Mouse (Mus musculus) small intestine, adult 2 months (tissue): ENCODE results near the gene Accs. TPM values are rescaled to one million over a fixed set of nuclear protein-coding genes. Genes with fewer than 3 reads are reported as not detected.

Experiments
- H3K27ac ChIP-seq: fragments of 200-500 bp; 2 replicates; pipeline ENCODE4 v1.5.1; 2012; ENCODE audit warnings: low read depth, low read length, control low read depth, inconsistent platforms; ENCODE audit not compliant: insufficient read depth
- H3K27me3 ChIP-seq: fragments of 200-500 bp; 2 replicates; pipeline ENCODE4 v1.6.1; 2012; ENCODE audit warnings: mild to moderate bottlenecking, moderate library complexity, low read length, inconsistent platforms; ENCODE audit not compliant: control insufficient read depth, insufficient read depth
- H3K36me3 ChIP-seq: fragments of 200-500 bp; 2 replicates; pipeline ENCODE4 v1.6.1; 2012; ENCODE audit warnings: mild to moderate bottlenecking, low read length, control low read depth, inconsistent platforms; ENCODE audit not compliant: control insufficient read depth, insufficient read depth
- H3K4me1 ChIP-seq: fragments of 200-500 bp; 2 replicates; pipeline ENCODE4 v1.6.1; 2012; ENCODE audit warnings: low read length, inconsistent platforms, mixed read lengths; ENCODE audit not compliant: control insufficient read depth, insufficient read depth, insufficient read length
- H3K4me3 ChIP-seq: fragments of 200-500 bp; 2 replicates; pipeline ENCODE4 v1.5.1; 2012; ENCODE audit warnings: low read depth, mild to moderate bottlenecking, control low read depth, inconsistent platforms, low read length, moderate library complexity
- CTCF ChIP-seq: fragments of 200-500 bp; IDR thresholded peaks from 2 replicates; pipeline ENCODE4 v1.5.1; 2012; ENCODE audit warnings: low read depth, mild to moderate bottlenecking, control low read depth, inconsistent platforms, low read length, moderate library complexity, mixed read lengths; ENCODE audit not compliant: insufficient replicate concordance, insufficient read length; ENCODE audit errors: extremely low read depth
- POLR2A ChIP-seq: fragments of 200-500 bp; IDR thresholded peaks from 2 replicates; pipeline ENCODE4 v1.6.1; 2012; ENCODE audit warnings: low read depth, mild to moderate bottlenecking, control low read depth, inconsistent platforms, low read length, moderate library complexity
- WGBS: fragments of 180-500 bp; shearing (Covaris S2); methylation state at CpG from one replicate; pipeline ENCODE4 v1.1.7; 2018; 5-methylcytosine and 5-hydroxymethylcytosine counted together
- polyA plus RNA-seq: library from polyadenylated mRNA; depleted of rRNA; stranded (reverse); fragments of >200 nt; gene quantifications from 2 replicates; pipeline ENCODE4 v1.2.3, GENCODE M21; 2012

The Accs gene
- polyA plus RNA-seq, 1 experiment = 6.2 TPM

DNA sequence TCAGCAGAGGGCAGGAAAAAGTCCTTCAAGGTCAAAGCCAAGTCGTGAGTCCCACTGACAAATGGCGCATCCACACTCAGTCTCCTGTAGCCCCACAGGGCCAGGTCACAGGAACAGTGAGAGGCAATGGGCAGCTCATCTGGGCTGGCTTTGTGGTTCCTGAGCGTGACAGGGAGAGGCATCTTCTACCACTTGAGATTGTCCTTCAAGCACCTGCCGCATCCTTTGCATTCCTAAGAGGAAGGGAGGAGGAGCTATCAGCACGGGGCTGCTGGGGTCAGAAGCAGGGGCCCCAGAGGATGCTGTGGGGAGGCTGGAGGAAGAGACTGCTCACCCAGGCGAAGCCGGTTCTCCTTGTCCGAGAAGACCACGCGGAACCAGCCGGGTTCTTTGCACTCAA lies 14.1 kb downstream of the Accs start:
- Histone ChIP-seq H3K4me1 (no peaks in the 10 kb centered on the region), H3K27ac (no peak overlapping the region), H3K36me3 (no peaks in the 10 kb centered on the region), H3K4me3 (no peak overlapping the region), H3K27me3 (no peaks in the 10 kb centered on the region)
- TF ChIP-seq CTCF (no peak), POLR2A (no peak)
- WGBS = 80% methylated on average over 11 of the region's 11 CpGs

DNA sequence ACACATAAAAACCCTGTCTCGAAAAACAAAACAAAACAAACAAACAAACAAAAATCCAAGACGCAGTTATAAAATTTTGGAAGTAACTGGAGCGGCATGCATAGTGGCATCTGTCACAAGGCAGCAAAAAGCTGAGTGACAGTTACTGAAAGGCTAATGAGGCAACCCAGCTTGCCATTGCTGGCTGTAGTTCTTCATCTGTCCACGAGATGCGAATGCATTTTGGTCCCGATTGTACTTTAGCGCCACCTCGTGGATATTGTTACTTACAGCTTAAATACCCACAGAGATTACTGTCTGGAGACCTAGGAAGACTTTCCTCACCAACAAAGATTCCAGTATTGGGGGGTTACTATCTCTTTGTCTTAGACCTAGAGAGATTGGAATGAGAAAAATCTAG lies 26.2 kb downstream of the Accs start:
- TF ChIP-seq POLR2A (no peak), CTCF (peak; percentile 87; the same call in 1 of the 2 replicates)
- 16% methylated on average over 8 of the region's 8 CpGs for WGBS

GRCm38 (mm10) chr2:93822045-93822749 lies 27.5 kb downstream of the Accs start, which contains the start of gene Ext2:
Gene Ext2, minus strand, starts transcription at chr2:93822568.
- Histone ChIP-seq H3K4me1 (no peaks in the 10 kb centered on the region), H3K36me3 (no peaks in the 10 kb centered on the region), H3K27ac (no peak within 1 kb of the TSS), H3K27me3 (no peaks in the 10 kb centered on the region), H3K4me3 (peak within 1 kb of the TSS; percentile 86)
- 27% methylated on average over 66 of the region's 66 CpGs for WGBS
- TF ChIP-seq CTCF (peak; percentile 91), POLR2A (peak; percentile 52; the same call in 1 of the 2 replicates)

More for the DNA sequence above, 26.2 kb downstream of the Accs start:
- no peaks in the 10 kb centered on the region for H3K27me3 ChIP-seq
- no peaks in the 10 kb centered on the region for H3K4me1 ChIP-seq
- no peaks in the 10 kb centered on the region for H3K36me3 ChIP-seq
- no peak overlapping the region for H3K4me3 ChIP-seq
- no peak overlapping the region for H3K27ac ChIP-seq

GRCm38 (mm10) chr2:93817791-93818190 lies 32.0 kb downstream of the Accs start:
- Histone ChIP-seq H3K4me1 (no peaks in the 10 kb centered on the region), H3K27ac (no peak overlapping the region), H3K4me3 (no peak overlapping the region), H3K36me3 (peaks cover 8% of the 10 kb centered on the region), H3K27me3 (no peaks in the 10 kb centered on the region)
- WGBS = 87% methylated on average over 5 of the region's 5 CpGs
- TF ChIP-seq POLR2A = no peak
- no peak for TF ChIP-seq CTCF

- peaks cover 13% of the 10 kb centered on the region for H3K36me3 ChIP-seq
- no peaks in the 10 kb centered on the region for H3K4me1 ChIP-seq
- no peak overlapping the region for H3K4me3 ChIP-seq
- WGBS = 93% methylated on average over 22 of the region's 22 CpGs
- H3K27ac ChIP-seq = no peak overlapping the region
- TF ChIP-seq POLR2A (no peak), CTCF (no peak)
- H3K27me3 ChIP-seq = no peaks in the 10 kb centered on the region
These were observed 36.4 kb downstream of the Accs start for GRCm38 (mm10) chr2:93813343-93813742.

GRCm38 (mm10) chr2:93811812-93812211 lies 37.9 kb downstream of the Accs start:
- Histone ChIP-seq H3K27me3 (no peaks in the 10 kb centered on the region), H3K4me1 (no peaks in the 10 kb centered on the region; the same call in 1 of the 2 replicates), H3K4me3 (no peak overlapping the region), H3K27ac (no peak overlapping the region), H3K36me3 (peaks cover 15% of the 10 kb centered on the region)
- TF ChIP-seq POLR2A (no peak), CTCF (peak; percentile 91; the same call in 1 of the 2 replicates)
- WGBS = 25% methylated on average over 4 of the region's 4 CpGs

DNA sequence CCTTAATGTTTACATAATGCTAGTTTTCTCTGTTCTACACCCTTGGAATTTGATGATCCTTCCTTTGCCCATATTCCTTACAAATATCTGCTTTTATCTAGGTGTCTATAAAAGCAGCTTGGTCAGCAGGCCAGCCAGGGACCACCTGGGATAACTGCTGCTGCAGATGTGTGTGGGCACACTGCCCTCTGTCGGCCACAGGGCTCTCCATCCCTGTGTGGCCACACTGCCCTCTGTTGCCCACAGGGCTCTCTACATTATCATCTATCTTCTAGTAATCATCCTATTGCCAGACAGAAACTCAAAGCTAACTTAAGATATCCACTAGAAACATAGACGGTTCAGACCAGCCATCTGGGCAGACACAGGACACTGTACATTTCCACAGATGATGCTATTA lies 39.8 kb downstream of the Accs start:
- TF ChIP-seq POLR2A (no peak), CTCF (peak; percentile 84)
- H3K4me3 ChIP-seq = no peak overlapping the region
- H3K4me1 ChIP-seq = no peaks in the 10 kb centered on the region; the same call in 1 of the 2 replicates
- H3K27me3 ChIP-seq = no peaks in the 10 kb centered on the region
- H3K27ac ChIP-seq = no peak overlapping the region
- 11% methylated on average over 2 of the region's 2 CpGs for WGBS
- peaks cover 18% of the 10 kb centered on the region for H3K36me3 ChIP-seq
